Mouse (Mus musculus): ENCODE results near the gene Tab1. TPM values are rescaled to one million over a fixed set of nuclear protein-coding genes. Genes with fewer than 3 reads are reported as not detected.

Gene Tab1
- polyA plus RNA-seq, 1 experiment: 50.0 TPM

DNA sequence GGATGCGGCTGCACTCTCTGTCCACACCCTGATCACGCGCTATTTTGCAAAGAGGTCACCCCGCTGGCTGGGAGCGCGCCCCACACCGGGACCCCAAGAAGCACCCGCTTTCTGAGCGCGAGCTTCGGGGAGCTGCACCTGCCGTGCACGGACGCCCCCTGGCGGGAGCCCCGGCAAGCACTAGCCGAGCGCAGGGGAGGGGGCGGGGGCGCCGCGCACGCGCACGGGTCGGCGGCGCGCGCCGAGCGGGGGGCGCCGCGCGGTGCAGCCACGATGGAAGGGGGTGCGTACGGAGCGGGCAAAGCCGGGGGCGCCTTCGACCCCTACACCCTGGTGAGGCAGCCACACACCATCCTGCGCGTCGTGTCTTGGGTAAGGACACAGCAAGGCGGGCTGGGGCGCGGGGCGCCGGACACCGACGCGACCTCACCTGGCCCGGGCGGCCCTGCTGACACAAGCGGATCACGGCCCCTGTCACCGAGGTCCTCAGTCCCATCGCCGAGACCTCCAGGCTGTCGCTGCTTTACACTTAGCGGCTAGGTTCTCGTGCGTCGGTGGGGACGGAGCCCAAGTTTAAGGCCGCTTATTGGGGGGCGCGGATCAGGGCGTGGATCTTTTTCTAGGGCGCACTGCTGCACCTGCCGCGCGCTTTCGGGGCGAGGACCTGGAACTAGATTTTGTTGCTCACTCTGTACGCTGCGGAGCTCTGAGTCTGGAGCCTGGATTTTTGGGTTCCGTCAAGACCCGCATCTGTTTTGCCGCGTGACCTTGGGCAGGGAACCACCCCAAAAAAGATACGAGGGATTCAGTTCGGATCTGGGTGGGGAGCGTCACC lies 41.6 kb upstream of the Tab1 start, which contains the start of the genes Syngr1 and Rpl3:
TSS of gene Syngr1 (plus strand) at position 214 of the 835 bp plus-strand sequence.
TSS of gene Rpl3 (minus strand) at position 748 of the 835 bp plus-strand sequence.
- WGBS: under 1% methylated on average over 76 of the region's 86 CpGs
- Histone ChIP-seq H3K4me1 (ENCODE audit: control insufficient read depth, insufficient read depth, low read length) (peaks cover 23% of the 10 kb centered on the region), H3K27ac (ENCODE audit: insufficient read depth, low read length) (peak within 1 kb of the TSS; percentile 98), H3K4me3 (replicated peaks; ENCODE audit: insufficient read depth, low read depth, low read length) (peak within 1 kb of the TSS; percentile 83), H3K27me3 (ENCODE audit: control insufficient read depth, insufficient read depth, low read length) (no peaks in the 10 kb centered on the region)
- peak; percentile 86 to 91 for DNase-seq
- TF ChIP-seq CTCF (IDR thresholded peaks at IDR 0.05; ENCODE audit: borderline replicate concordance, insufficient read depth, low read depth, low read length): peak; percentile 71
- peak; percentile 59; the same call in 1 of the 2 replicates for TF ChIP-seq POLR2A (IDR thresholded peaks at IDR 0.05; ENCODE audit: borderline replicate concordance, insufficient read depth, low read length)

DNA sequence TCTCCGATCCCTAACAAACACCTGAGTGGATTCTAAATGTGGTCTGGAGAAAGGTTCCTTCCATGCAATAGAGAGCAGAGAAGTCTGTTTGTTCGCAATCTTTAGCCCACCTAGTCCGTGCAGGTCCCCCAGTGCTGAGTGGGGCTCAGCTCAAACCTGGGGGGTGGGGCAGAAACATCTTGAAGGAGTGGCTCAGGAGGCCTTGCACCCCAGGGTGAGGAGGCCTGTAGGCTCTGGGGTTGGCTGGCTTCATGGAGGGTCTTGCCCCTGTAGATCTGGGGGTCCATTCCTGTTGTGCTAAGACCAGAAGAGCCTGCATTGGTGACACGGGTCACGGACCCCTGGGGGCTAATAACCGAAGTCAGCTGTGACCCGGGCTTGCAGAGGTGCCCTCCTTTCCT lies 40.9 kb upstream of the Tab1 start:
- WGBS: 8% methylated on average over 7 of the region's 7 CpGs
- TF ChIP-seq CTCF (IDR thresholded peaks at IDR 0.05; ENCODE audit: borderline replicate concordance, insufficient read depth, low read depth, low read length) (no peak), POLR2A (IDR thresholded peaks at IDR 0.05; ENCODE audit: borderline replicate concordance, insufficient read depth, low read length) (no peak)
- Histone ChIP-seq H3K27ac (ENCODE audit: insufficient read depth, low read length) (peak overlapping the region; percentile 98), H3K27me3 (ENCODE audit: control insufficient read depth, insufficient read depth, low read length) (no peaks in the 10 kb centered on the region), H3K4me1 (ENCODE audit: control insufficient read depth, insufficient read depth, low read length) (peaks cover 30% of the 10 kb centered on the region), H3K4me3 (replicated peaks; ENCODE audit: insufficient read depth, low read depth, low read length) (peak overlapping the region; percentile 83)
- DNase-seq: peak; percentile 65 to 70

DNA sequence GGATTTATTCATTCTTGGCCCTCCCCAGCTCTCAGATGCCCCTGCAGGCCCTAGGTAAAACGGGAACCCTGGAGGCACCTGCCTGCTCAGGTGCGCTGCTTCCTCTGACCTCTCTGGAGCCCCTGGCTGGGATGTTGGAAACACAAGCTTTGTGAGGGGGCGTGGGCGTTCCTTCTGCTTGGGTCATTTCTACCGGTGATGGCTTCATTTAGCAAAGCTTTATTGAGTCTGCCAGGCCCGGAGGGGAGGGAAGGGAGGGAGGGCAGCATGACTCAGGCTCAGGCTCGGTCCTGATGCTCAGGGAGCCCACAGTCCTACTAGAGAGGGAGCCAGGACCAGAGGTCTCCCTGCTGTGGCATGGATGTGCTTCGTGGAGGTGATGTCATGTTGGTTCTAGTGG lies 40.3 kb upstream of the Tab1 start:
- DNase-seq: peak; percentile 88 to 94
- TF ChIP-seq CTCF (IDR thresholded peaks at IDR 0.05; ENCODE audit: borderline replicate concordance, insufficient read depth, low read depth, low read length): no peak
- peak; percentile 72; the same call in 1 of the 2 replicates for TF ChIP-seq POLR2A (IDR thresholded peaks at IDR 0.05; ENCODE audit: borderline replicate concordance, insufficient read depth, low read length)
- peak overlapping the region; percentile 83 for H3K4me3 ChIP-seq (replicated peaks; ENCODE audit: insufficient read depth, low read depth, low read length)
- H3K4me1 ChIP-seq (ENCODE audit: control insufficient read depth, insufficient read depth, low read length): peaks cover 36% of the 10 kb centered on the region
- WGBS: 7% methylated on average over 8 of the region's 8 CpGs
- peak overlapping the region; percentile 98 for H3K27ac ChIP-seq (ENCODE audit: insufficient read depth, low read length)
- no peaks in the 10 kb centered on the region for H3K27me3 ChIP-seq (ENCODE audit: control insufficient read depth, insufficient read depth, low read length)

DNA sequence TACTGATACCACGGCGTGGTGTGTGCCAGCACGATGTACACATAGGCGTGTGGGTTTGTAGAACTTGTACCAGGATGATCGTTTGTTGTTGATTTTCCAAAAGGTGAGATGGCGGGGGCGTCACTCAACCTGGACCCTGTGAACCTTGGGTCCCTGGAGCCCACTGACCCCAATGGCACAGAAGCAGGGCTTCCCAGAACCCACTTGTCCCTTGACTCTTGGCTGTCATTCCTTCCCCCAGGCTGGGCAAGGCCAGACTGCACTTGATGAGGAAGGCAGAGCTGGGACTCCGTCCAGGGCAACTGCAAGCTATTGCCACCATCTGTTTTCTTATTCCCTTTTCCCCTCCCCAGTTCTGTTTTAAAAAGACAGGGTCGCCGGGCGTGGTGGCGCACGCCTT lies 38.7 kb upstream of the Tab1 start:
- H3K4me1 ChIP-seq (ENCODE audit: control insufficient read depth, insufficient read depth, low read length): peaks cover 52% of the 10 kb centered on the region
- DNase-seq: peak; percentile 89 to 93
- no peak for TF ChIP-seq CTCF (IDR thresholded peaks at IDR 0.05; ENCODE audit: borderline replicate concordance, insufficient read depth, low read depth, low read length)
- no peak for TF ChIP-seq POLR2A (IDR thresholded peaks at IDR 0.05; ENCODE audit: borderline replicate concordance, insufficient read depth, low read length)
- peak overlapping the region; percentile 87 for H3K27ac ChIP-seq (ENCODE audit: insufficient read depth, low read length)
- 17% methylated on average over 13 of the region's 13 CpGs for WGBS
- no peaks in the 10 kb centered on the region for H3K27me3 ChIP-seq (ENCODE audit: control insufficient read depth, insufficient read depth, low read length)
- peak overlapping the region; percentile 36 for H3K4me3 ChIP-seq (replicated peaks; ENCODE audit: insufficient read depth, low read depth, low read length)

DNA sequence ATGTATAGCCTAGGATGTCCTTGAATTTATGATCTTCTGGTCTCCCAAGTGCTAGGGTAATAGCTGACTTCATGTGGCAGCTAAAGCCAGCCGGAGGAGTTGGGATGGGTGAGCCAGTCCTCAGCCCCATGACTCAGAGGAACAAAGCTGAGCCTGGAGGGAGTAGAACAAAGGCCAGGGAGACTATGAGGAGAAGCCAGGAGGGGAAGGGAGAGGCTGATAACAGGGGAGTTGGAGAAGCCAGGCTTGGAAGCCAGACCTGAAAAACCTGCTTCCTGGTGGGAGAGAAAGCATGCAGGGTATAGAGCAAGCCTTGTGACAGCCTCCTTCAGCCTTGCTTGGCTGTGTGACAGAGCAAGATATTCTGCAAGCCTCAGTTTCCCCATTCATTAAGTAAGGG lies 37.3 kb upstream of the Tab1 start:
- 25% methylated on average over 1 of the region's 1 CpGs for WGBS
- no peaks in the 10 kb centered on the region for H3K27me3 ChIP-seq (ENCODE audit: control insufficient read depth, insufficient read depth, low read length)
- no peak overlapping the region for H3K4me3 ChIP-seq (replicated peaks; ENCODE audit: insufficient read depth, low read depth, low read length)
- H3K4me1 ChIP-seq (ENCODE audit: control insufficient read depth, insufficient read depth, low read length): peaks cover 66% of the 10 kb centered on the region
- TF ChIP-seq CTCF (IDR thresholded peaks at IDR 0.05; ENCODE audit: borderline replicate concordance, insufficient read depth, low read depth, low read length) (no peak), POLR2A (IDR thresholded peaks at IDR 0.05; ENCODE audit: borderline replicate concordance, insufficient read depth, low read length) (no peak)
- DNase-seq: peak; percentile 43 to 54
- peak overlapping the region; percentile 90; the same call in 1 of the 2 replicates for H3K27ac ChIP-seq (ENCODE audit: insufficient read depth, low read length)

DNA sequence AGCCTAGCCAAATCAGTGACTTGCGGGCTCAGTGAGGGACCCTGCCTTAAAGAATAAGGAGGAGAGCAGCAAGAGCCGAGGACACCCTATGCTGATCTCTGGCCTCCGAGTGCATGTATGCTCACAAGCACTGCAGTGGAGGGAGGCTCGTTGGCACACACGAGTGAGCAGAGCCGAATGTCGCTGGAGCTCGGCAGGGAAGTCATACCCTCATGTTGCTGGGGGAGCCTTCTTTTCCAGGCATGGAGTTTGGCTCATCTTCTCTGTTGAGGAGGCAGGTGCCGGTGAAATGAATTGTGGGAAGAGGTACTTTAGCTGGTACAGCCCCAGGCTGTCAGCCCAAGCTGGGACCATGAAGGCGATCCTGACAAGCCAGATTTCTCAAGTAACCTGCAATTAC lies 36.5 kb upstream of the Tab1 start:
- peaks cover 69% of the 10 kb centered on the region for H3K4me1 ChIP-seq (ENCODE audit: control insufficient read depth, insufficient read depth, low read length)
- 11% methylated on average over 10 of the region's 10 CpGs for WGBS
- TF ChIP-seq POLR2A (IDR thresholded peaks at IDR 0.05; ENCODE audit: borderline replicate concordance, insufficient read depth, low read length): no peak
- TF ChIP-seq CTCF (IDR thresholded peaks at IDR 0.05; ENCODE audit: borderline replicate concordance, insufficient read depth, low read depth, low read length): no peak
- DNase-seq: peak; percentile 60 to 61
- H3K27ac ChIP-seq (ENCODE audit: insufficient read depth, low read length): peak overlapping the region; percentile 90
- H3K27me3 ChIP-seq (ENCODE audit: control insufficient read depth, insufficient read depth, low read length): no peaks in the 10 kb centered on the region
- H3K4me3 ChIP-seq (replicated peaks; ENCODE audit: insufficient read depth, low read depth, low read length): no peak overlapping the region

DNA sequence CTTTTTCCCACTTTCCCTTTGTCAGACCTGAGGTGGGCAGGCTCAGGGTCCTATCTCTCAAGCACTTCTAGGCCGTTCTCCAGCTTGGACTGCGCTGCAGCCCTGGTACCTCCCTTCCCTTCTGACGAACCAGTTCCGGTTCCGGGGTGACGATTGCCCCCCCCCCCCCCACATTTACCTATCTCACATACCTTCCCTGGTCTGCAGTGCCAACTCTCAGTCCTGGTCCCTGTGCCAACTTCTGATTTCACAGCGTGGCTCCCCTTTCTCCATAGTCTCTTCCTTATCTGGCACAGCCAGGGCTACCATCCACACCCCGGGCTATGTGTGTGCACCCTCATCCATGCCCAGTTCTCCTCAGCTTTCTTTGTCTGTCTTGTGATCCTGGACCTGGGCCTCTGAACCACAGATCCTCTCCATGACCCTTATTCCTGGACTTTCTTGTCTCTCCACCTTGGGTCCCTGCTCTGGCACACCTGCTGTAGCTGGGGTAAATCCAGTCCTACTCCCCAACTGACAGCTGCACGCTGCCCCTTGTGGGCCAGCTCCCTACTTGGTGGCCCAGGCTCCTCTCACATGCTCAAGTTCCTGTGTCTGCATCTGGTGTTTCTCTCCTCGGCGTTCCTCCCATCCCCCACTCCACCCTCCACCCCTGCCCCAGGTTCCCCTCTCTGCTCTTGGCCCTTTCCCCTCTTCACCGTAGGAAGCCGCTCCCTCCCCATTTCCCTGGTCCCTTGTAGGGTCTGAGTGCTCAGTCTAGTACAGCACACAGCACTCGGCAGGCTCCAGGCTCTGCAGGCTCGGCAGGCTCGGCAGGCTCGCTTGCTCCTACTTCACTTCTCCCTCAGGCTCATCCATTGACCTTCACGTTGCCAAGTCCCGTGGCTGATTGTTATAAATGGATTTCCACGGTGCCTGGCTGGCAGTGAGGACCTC lies 35.7 kb upstream of the Tab1 start:
- peak overlapping the region; percentile 90 for H3K27ac ChIP-seq (ENCODE audit: insufficient read depth, low read length)
- peak; percentile 53 to 55 for DNase-seq
- peak overlapping the region; percentile 43 for H3K4me3 ChIP-seq (replicated peaks; ENCODE audit: insufficient read depth, low read depth, low read length)
- H3K4me1 ChIP-seq (ENCODE audit: control insufficient read depth, insufficient read depth, low read length): peaks cover 77% of the 10 kb centered on the region
- TF ChIP-seq CTCF (IDR thresholded peaks at IDR 0.05; ENCODE audit: borderline replicate concordance, insufficient read depth, low read depth, low read length) (no peak), POLR2A (IDR thresholded peaks at IDR 0.05; ENCODE audit: borderline replicate concordance, insufficient read depth, low read length) (no peak)
- no peaks in the 10 kb centered on the region for H3K27me3 ChIP-seq (ENCODE audit: control insufficient read depth, insufficient read depth, low read length)
- WGBS: 8% methylated on average over 20 of the region's 20 CpGs

Measured in cerebellum, adult 2 months (tissue).